Mouse (Mus musculus): ENCODE measurements around the gene S100a5. TPM values are rescaled to one million over a fixed set of nuclear protein-coding genes. Genes with fewer than 3 reads are reported as not detected.
A peak's percentile ranks its signal among the peaks of the same experiment; 100 is the strongest.

Gene S100a5
- polyA plus RNA-seq, 1 experiment from 2014 or later: 0.91 TPM

- WGBS: 64% methylated on average over 4 of the region's 4 CpGs
- no peak for ATAC-seq (ENCODE audit: insufficient number of reproducible peaks, insufficient read depth, low FRiP score, low TSS enrichment)
These were observed 19.5 kb downstream of the S100a5 start for GRCm38 (mm10) chr3:90627807-90628206.

GRCm38 (mm10) chr3:90629298-90629697 lies 21.0 kb downstream of the S100a5 start:
- no peak for ATAC-seq (ENCODE audit: insufficient number of reproducible peaks, insufficient read depth, low FRiP score, low TSS enrichment)
- Histone ChIP-seq H3K4me1 (no peaks in the 10 kb centered on the region), H3K4me2 (replicated peaks) (no peak overlapping the region), H3K27me3 (no peaks in the 10 kb centered on the region), H3K36me3 (no peaks in the 10 kb centered on the region), H3K4me3 (no peak overlapping the region), H3K27ac (no peak overlapping the region), H3K9me3 (no peaks in the 10 kb centered on the region), H3K9ac (no peak overlapping the region)
- 75% methylated on average over 2 of the region's 2 CpGs for WGBS

More at GRCm38 (mm10) chr3:90627807-90628206, 19.5 kb downstream of the S100a5 start:
- Histone ChIP-seq H3K9ac (no peak overlapping the region), H3K36me3 (no peaks in the 10 kb centered on the region), H3K9me3 (no peaks in the 10 kb centered on the region), H3K4me3 (no peak overlapping the region), H3K27ac (no peak overlapping the region), H3K27me3 (no peaks in the 10 kb centered on the region), H3K4me1 (peaks cover 13% of the 10 kb centered on the region), H3K4me2 (replicated peaks) (no peak overlapping the region)

- 84% methylated on average over 2 of the region's 2 CpGs for WGBS
- Histone ChIP-seq H3K36me3 (no peaks in the 10 kb centered on the region), H3K27ac (no peak overlapping the region)
These were observed 23.7 kb downstream of the S100a5 start for GRCm38 (mm10) chr3:90631984-90632383.

GRCm38 (mm10) chr3:90638511-90639275 lies 30.4 kb downstream of the S100a5 start:
- Histone ChIP-seq H3K4me2 (replicated peaks) (no peak overlapping the region), H3K4me1 (no peaks in the 10 kb centered on the region), H3K27ac (no peak overlapping the region), H3K9ac (no peak overlapping the region), H3K36me3 (no peaks in the 10 kb centered on the region), H3K27me3 (no peaks in the 10 kb centered on the region), H3K9me3 (no peaks in the 10 kb centered on the region), H3K4me3 (no peak overlapping the region)
- no peak for ATAC-seq (ENCODE audit: insufficient number of reproducible peaks, insufficient read depth, low FRiP score, low TSS enrichment)
- 70% methylated on average over 1 of the region's 1 CpGs for WGBS

More at GRCm38 (mm10) chr3:90631984-90632383, 23.7 kb downstream of the S100a5 start:
- Histone ChIP-seq H3K27me3 (no peaks in the 10 kb centered on the region), H3K4me1 (no peaks in the 10 kb centered on the region), H3K4me2 (replicated peaks) (no peak overlapping the region), H3K4me3 (no peak overlapping the region), H3K9ac (no peak overlapping the region), H3K9me3 (no peaks in the 10 kb centered on the region)
- ATAC-seq (ENCODE audit: insufficient number of reproducible peaks, insufficient read depth, low FRiP score, low TSS enrichment): no peak

GRCm38 (mm10) chr3:90639511-90640154 lies 31.3 kb downstream of the S100a5 start:
- ATAC-seq (ENCODE audit: insufficient number of reproducible peaks, insufficient read depth, low FRiP score, low TSS enrichment): no peak
- Histone ChIP-seq H3K4me3 (no peak overlapping the region), H3K36me3 (no peaks in the 10 kb centered on the region), H3K4me2 (replicated peaks) (no peak overlapping the region), H3K27ac (no peak overlapping the region), H3K4me1 (no peaks in the 10 kb centered on the region), H3K9me3 (no peaks in the 10 kb centered on the region), H3K9ac (no peak overlapping the region), H3K27me3 (no peaks in the 10 kb centered on the region)
- 53% methylated on average over 7 of the region's 7 CpGs for WGBS

- Histone ChIP-seq H3K9me3 (no peaks in the 10 kb centered on the region), H3K9ac (no peak overlapping the region), H3K27ac (no peak overlapping the region), H3K27me3 (no peaks in the 10 kb centered on the region), H3K4me1 (no peaks in the 10 kb centered on the region), H3K4me2 (replicated peaks) (no peak overlapping the region), H3K4me3 (no peak overlapping the region), H3K36me3 (no peaks in the 10 kb centered on the region)
- ATAC-seq (ENCODE audit: insufficient number of reproducible peaks, insufficient read depth, low FRiP score, low TSS enrichment): no peak
- WGBS: 82% methylated on average over 7 of the region's 7 CpGs
These were observed 32.7 kb downstream of the S100a5 start for GRCm38 (mm10) chr3:90640981-90641380.

- 47% methylated on average over 3 of the region's 3 CpGs for WGBS
- no peak overlapping the region for H3K4me3 ChIP-seq
These were observed 35.9 kb downstream of the S100a5 start for GRCm38 (mm10) chr3:90644220-90644619.

GRCm38 (mm10) chr3:90647291-90647690 lies 39.0 kb downstream of the S100a5 start:
- Histone ChIP-seq H3K27ac (no peak overlapping the region), H3K4me3 (no peak overlapping the region), H3K9me3 (no peaks in the 10 kb centered on the region), H3K27me3 (no peaks in the 10 kb centered on the region), H3K9ac (no peak overlapping the region), H3K4me1 (no peaks in the 10 kb centered on the region), H3K4me2 (replicated peaks) (no peak overlapping the region), H3K36me3 (no peaks in the 10 kb centered on the region)
- no peak for ATAC-seq (ENCODE audit: insufficient number of reproducible peaks, insufficient read depth, low FRiP score, low TSS enrichment)
- WGBS: 74% methylated on average over 1 of the region's 1 CpGs

More at GRCm38 (mm10) chr3:90644220-90644619, 35.9 kb downstream of the S100a5 start:
- Histone ChIP-seq H3K36me3 (no peaks in the 10 kb centered on the region), H3K27ac (no peak overlapping the region), H3K27me3 (no peaks in the 10 kb centered on the region), H3K4me1 (no peaks in the 10 kb centered on the region), H3K4me2 (replicated peaks) (no peak overlapping the region), H3K9ac (no peak overlapping the region), H3K9me3 (no peaks in the 10 kb centered on the region)
- ATAC-seq (ENCODE audit: insufficient number of reproducible peaks, insufficient read depth, low FRiP score, low TSS enrichment): no peak

- Histone ChIP-seq H3K36me3 (no peaks in the 10 kb centered on the region), H3K27ac (no peak overlapping the region), H3K4me3 (no peak overlapping the region), H3K4me1 (no peaks in the 10 kb centered on the region), H3K4me2 (replicated peaks) (no peak overlapping the region), H3K9me3 (no peaks in the 10 kb centered on the region), H3K27me3 (no peaks in the 10 kb centered on the region), H3K9ac (no peak overlapping the region)
- no peak for ATAC-seq (ENCODE audit: insufficient number of reproducible peaks, insufficient read depth, low FRiP score, low TSS enrichment)
These were observed 40.7 kb downstream of the S100a5 start for GRCm38 (mm10) chr3:90648981-90649380.

- Histone ChIP-seq H3K4me2 (replicated peaks) (no peak overlapping the region), H3K9ac (no peak overlapping the region), H3K36me3 (no peaks in the 10 kb centered on the region), H3K27me3 (no peaks in the 10 kb centered on the region), H3K27ac (no peak overlapping the region), H3K4me1 (no peaks in the 10 kb centered on the region), H3K4me3 (no peak overlapping the region), H3K9me3 (no peaks in the 10 kb centered on the region)
- 88% methylated on average over 2 of the region's 2 CpGs for WGBS
- ATAC-seq (ENCODE audit: insufficient number of reproducible peaks, insufficient read depth, low FRiP score, low TSS enrichment): no peak
These were observed 41.5 kb downstream of the S100a5 start for GRCm38 (mm10) chr3:90649832-90650231.

GRCm38 (mm10) chr3:90652878-90653508 lies 44.7 kb downstream of the S100a5 start:
- Histone ChIP-seq H3K27ac (no peak overlapping the region), H3K4me3 (no peak overlapping the region), H3K36me3 (no peaks in the 10 kb centered on the region), H3K4me1 (no peaks in the 10 kb centered on the region), H3K9me3 (no peaks in the 10 kb centered on the region), H3K9ac (no peak overlapping the region), H3K27me3 (no peaks in the 10 kb centered on the region; the same call in 1 of the 2 replicates), H3K4me2 (replicated peaks) (no peak overlapping the region)
- ATAC-seq (ENCODE audit: insufficient number of reproducible peaks, insufficient read depth, low FRiP score, low TSS enrichment): no peak
- 38% methylated on average over 5 of the region's 5 CpGs for WGBS

GRCm38 (mm10) chr3:90653717-90654116 lies 45.4 kb downstream of the S100a5 start, which contains the start of gene S100a7a:
Gene S100a7a, plus strand, starts transcription at chr3:90654017.
- Histone ChIP-seq H3K36me3 (no peaks in the 10 kb centered on the region), H3K27me3 (no peaks in the 10 kb centered on the region; the same call in 1 of the 2 replicates), H3K9me3 (no peaks in the 10 kb centered on the region), H3K4me2 (replicated peaks) (no peak within 1 kb of the TSS), H3K4me3 (no peak within 1 kb of the TSS), H3K4me1 (no peaks in the 10 kb centered on the region), H3K9ac (no peak within 1 kb of the TSS), H3K27ac (no peak within 1 kb of the TSS)
- 0 out of 2 replicates have a peak, but pooled peaks have one; percentile 56 for ATAC-seq (ENCODE audit: insufficient number of reproducible peaks, insufficient read depth, low FRiP score, low TSS enrichment)

Data from embryonic facial prominence, embryonic 12.5 days (tissue).